Mouse (Mus musculus): ENCODE measurements at regions not wholly inside any gene's neighbourhood (a gene's known extent, or its start where the extent isn't known, plus 50 kb on each side); places are given as distances from the start of the nearest gene placed in this dataset.

DNA sequence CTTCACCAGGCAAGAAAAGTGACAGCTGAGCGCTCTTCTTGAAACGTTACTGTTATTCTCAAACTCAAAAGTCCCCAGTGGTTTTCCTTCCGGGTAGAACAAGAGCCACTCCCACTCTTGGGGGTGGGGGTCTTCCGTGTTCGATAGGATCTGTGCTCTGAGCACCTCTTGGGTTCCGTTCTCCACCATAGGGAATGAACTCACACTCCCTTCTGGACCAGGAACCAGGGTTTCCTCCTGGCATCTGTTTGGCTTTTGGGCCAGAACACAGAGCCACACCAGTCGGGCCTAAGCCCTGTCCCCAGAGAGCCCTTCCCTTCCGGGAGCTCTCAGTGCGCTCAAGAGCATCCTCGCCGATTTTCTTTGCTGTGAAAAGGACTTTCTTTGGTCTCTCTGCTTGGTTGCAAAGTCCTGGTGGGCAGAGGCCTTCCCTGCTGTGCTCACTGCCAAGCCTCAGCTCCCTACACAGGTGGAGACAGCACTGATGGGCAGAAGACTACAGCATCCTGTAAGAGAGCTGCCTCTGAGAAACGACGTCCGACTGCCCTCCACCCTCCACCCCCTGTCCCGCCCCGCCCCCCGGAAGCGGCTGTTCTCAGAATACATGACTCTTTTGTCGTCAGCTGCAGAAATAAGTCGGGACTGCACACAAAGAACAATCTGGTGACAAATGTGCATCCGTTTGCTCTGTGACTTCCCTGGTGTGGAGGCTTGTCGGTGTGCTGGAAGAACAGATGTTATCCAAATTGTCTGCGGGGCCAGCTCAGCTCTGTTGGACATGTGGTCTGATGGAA, 90.9 kb upstream of the Lef1 start:
- H3K9me3 ChIP-seq (ENCODE audit: control insufficient read depth, low read length): no peaks in the 10 kb centered on the region
- no peaks in the 10 kb centered on the region for H3K27me3 ChIP-seq (replicated peaks; ENCODE audit: control insufficient read depth, insufficient read depth, low read length)
- DNase-seq (ENCODE audit: low spot score): peak; percentile 72
- H3K36me3 ChIP-seq (ENCODE audit: control insufficient read depth, insufficient read depth, low read length): no peaks in the 10 kb centered on the region
- H3K4me3 ChIP-seq (ENCODE audit: low read depth, low read length): peak overlapping the region; percentile 24
- peak overlapping the region; percentile 54 for H3K4me2 ChIP-seq (ENCODE audit: low read depth, low read length)
- peak overlapping the region; percentile 49 for H3K9ac ChIP-seq (ENCODE audit: low read depth, low read length)
- 15% methylated on average over 23 of the region's 23 CpGs for WGBS
- peaks cover 11% of the 10 kb centered on the region for H3K4me1 ChIP-seq (ENCODE audit: control insufficient read depth, insufficient read depth, low read length)
- ATAC-seq (ENCODE audit: low read depth): peak; percentile 73; the same call in 1 of the 2 replicates
- peak overlapping the region; percentile 58 for H3K27ac ChIP-seq (replicated peaks; ENCODE audit: low read depth, low read length)

DNA sequence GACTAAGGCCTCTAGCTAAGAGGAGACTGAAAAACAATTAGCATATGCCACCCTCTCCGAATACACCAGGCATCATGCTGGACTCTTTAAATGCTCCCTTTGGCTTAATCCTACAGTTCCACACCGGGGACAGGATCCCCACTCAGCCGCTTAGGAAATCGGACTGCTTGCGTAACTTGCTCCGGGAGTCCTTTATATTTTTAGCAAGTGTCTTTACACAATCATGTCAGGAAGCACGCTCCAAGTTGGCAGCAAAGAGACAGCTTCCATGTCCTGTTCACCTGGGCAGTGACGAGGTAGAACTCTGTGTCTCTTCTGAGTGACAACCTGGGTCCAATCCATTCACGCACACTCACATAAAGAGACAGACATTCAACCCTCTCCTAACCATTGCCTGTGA, 92.4 kb upstream of the Lef1 start:
- ATAC-seq (ENCODE audit: low read depth) (no peak), DNase-seq (ENCODE audit: low spot score) (no peak)
- Histone ChIP-seq H3K4me3 (ENCODE audit: low read depth, low read length) (no peak overlapping the region), H3K9ac (ENCODE audit: low read depth, low read length) (no peak overlapping the region), H3K36me3 (ENCODE audit: control insufficient read depth, insufficient read depth, low read length) (no peaks in the 10 kb centered on the region), H3K9me3 (ENCODE audit: control insufficient read depth, low read length) (no peaks in the 10 kb centered on the region), H3K4me1 (ENCODE audit: control insufficient read depth, insufficient read depth, low read length) (peaks cover 11% of the 10 kb centered on the region), H3K4me2 (ENCODE audit: low read depth, low read length) (no peak overlapping the region), H3K27ac (replicated peaks; ENCODE audit: low read depth, low read length) (no peak overlapping the region), H3K27me3 (replicated peaks; ENCODE audit: control insufficient read depth, insufficient read depth, low read length) (no peaks in the 10 kb centered on the region)
- 82% methylated on average over 9 of the region's 9 CpGs for WGBS

DNA sequence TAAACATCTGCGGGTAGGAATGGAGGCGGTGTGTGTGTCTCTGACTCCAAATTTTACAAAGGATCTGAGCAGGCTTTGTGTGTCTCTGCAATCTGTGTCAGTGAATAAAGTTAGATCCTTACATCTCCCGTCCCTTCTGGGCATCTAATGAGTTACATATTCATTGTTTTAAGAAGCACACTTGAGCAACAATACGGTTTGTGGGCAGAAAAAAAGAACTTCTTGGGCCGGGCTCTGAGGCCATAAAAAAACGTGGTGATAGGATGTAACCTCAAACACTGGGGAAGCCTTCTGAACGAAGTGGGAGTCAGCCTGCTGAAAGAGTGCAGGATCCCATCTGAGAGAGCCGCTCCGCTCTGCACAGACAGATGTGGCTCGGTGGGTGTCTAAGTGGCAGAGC, 94.2 kb upstream of the Lef1 start:
- DNase-seq (ENCODE audit: low spot score) (no peak), ATAC-seq (ENCODE audit: low read depth) (no peak)
- H3K9me3 ChIP-seq (ENCODE audit: control insufficient read depth, low read length): no peaks in the 10 kb centered on the region
- H3K4me2 ChIP-seq (ENCODE audit: low read depth, low read length): no peak overlapping the region
- H3K27me3 ChIP-seq (replicated peaks; ENCODE audit: control insufficient read depth, insufficient read depth, low read length): no peaks in the 10 kb centered on the region
- no peak overlapping the region for H3K9ac ChIP-seq (ENCODE audit: low read depth, low read length)
- no peaks in the 10 kb centered on the region for H3K36me3 ChIP-seq (ENCODE audit: control insufficient read depth, insufficient read depth, low read length)
- 42% methylated on average over 10 of the region's 10 CpGs for WGBS
- H3K27ac ChIP-seq (replicated peaks; ENCODE audit: low read depth, low read length): no peak overlapping the region
- peaks cover 11% of the 10 kb centered on the region for H3K4me1 ChIP-seq (ENCODE audit: control insufficient read depth, insufficient read depth, low read length)
- H3K4me3 ChIP-seq (ENCODE audit: low read depth, low read length): no peak overlapping the region

DNA sequence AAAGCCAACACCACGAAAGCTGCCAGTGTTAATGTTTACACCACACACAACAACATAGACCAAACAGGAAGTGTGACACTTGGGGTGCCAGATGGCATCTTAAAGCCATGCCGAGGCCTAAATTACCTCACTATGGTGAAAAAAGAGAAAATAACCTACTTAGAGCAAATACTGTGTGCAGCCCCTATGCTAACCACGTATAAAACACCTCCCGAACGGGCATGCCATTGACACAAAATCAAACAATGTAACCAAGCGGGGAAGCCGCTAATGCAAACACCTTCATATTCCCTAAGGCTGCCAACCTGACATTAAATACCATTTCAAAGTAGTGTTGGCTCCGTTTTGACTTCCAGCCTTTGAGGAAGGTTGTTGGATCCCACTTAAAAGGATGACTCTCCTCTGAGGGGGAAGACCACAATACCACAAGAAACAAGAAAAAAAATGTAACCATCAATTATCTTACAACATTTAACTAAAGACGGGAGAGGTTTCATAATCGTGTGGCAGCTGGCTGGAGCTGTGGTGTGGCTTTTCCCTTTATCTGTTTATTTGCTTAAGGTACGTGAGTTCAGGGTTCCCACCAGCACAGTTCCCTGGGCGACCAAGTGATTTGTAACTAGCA, 96.1 kb upstream of the Lef1 start:
- Histone ChIP-seq H3K27me3 (replicated peaks; ENCODE audit: control insufficient read depth, insufficient read depth, low read length) (no peaks in the 10 kb centered on the region), H3K9me3 (ENCODE audit: control insufficient read depth, low read length) (no peaks in the 10 kb centered on the region), H3K27ac (replicated peaks; ENCODE audit: low read depth, low read length) (no peak overlapping the region), H3K4me1 (ENCODE audit: control insufficient read depth, insufficient read depth, low read length) (peaks cover 7% of the 10 kb centered on the region), H3K9ac (ENCODE audit: low read depth, low read length) (no peak overlapping the region), H3K36me3 (ENCODE audit: control insufficient read depth, insufficient read depth, low read length) (no peaks in the 10 kb centered on the region), H3K4me3 (ENCODE audit: low read depth, low read length) (no peak overlapping the region), H3K4me2 (ENCODE audit: low read depth, low read length) (no peak overlapping the region)
- 50% methylated on average over 12 of the region's 12 CpGs for WGBS
- peak; percentile 51 for DNase-seq (ENCODE audit: low spot score)
- ATAC-seq (ENCODE audit: low read depth): peak; percentile 46; the same call in 1 of the 2 replicates

DNA sequence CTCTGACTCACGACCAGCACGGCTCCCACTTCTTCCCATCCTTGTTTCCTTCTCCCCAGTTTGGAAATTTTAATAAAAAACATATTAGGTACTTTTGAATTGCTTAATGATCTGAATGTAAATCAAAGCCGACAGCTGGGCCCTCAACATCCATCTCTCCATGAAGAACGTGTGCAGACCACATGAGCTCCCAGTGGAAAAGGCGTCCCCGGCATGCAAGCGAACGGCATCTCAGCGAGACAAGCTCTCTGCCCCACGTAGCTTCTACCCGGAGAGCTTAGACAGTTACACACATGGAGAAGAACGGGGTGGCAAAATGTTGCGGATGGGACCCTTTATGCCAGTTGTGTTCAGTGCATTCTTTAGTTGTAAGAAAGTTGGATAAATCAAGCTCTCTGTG, 109.6 kb upstream of the Lef1 start:
- H3K9me3 ChIP-seq (ENCODE audit: control insufficient read depth, low read length): no peaks in the 10 kb centered on the region
- DNase-seq (ENCODE audit: low spot score) (no peak), ATAC-seq (ENCODE audit: low read depth) (no peak)
- no peak overlapping the region for H3K4me3 ChIP-seq (ENCODE audit: low read depth, low read length)
- no peaks in the 10 kb centered on the region for H3K27me3 ChIP-seq (replicated peaks; ENCODE audit: control insufficient read depth, insufficient read depth, low read length)
- H3K27ac ChIP-seq (replicated peaks; ENCODE audit: low read depth, low read length): no peak overlapping the region
- 63% methylated on average over 13 of the region's 13 CpGs for WGBS
- H3K4me2 ChIP-seq (ENCODE audit: low read depth, low read length): no peak overlapping the region; the same call in 1 of the 2 replicates
- no peaks in the 10 kb centered on the region for H3K36me3 ChIP-seq (ENCODE audit: control insufficient read depth, insufficient read depth, low read length)
- peaks cover 10% of the 10 kb centered on the region; the same call in 1 of the 2 replicates for H3K4me1 ChIP-seq (ENCODE audit: control insufficient read depth, insufficient read depth, low read length)
- no peak overlapping the region for H3K9ac ChIP-seq (ENCODE audit: low read depth, low read length)

DNA sequence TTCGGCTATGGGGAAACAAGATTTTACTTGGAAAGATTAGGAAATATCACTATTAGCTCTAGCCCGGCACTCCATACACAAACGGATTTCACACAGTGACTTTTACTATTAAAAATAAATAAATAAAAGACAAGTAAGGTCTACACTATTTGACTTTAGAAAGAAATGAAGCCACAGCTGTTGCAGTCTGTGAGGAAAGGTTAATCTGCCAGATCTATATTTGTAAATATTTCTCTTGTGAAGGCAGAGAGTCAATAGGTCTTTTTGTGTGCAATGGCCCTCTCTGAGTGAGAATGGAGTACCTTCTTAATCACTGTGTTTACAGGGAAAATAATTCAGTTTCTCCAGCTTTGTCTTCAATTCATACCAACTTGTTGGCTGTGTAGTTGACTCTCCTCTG, 110.0 kb upstream of the Lef1 start:
- ATAC-seq (ENCODE audit: low read depth): no peak
- WGBS: 73% methylated on average over 3 of the region's 3 CpGs
- H3K4me2 ChIP-seq (ENCODE audit: low read depth, low read length): no peak overlapping the region

DNA sequence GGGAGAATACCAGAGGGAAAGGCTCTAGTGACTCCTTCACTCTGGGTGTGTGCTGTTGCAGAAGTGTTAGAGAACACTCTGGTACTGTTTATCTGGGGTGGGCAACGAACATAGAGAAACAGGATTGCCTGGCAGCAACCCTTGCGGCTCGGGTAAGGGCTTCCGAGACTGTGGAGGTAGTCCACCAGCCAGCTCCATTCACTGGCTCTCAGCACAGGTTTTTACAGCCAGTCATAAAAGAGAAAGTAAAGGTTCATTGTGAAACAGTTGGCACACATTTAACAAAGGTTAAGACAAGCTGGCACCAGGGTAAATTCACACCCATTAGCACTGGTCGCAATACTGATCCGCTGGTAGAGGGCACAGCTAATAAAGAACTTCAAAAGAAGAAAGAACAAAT, 110.5 kb upstream of the Lef1 start:
- no peaks in the 10 kb centered on the region for H3K9me3 ChIP-seq (ENCODE audit: control insufficient read depth, low read length)
- ATAC-seq (ENCODE audit: low read depth) (no peak), DNase-seq (ENCODE audit: low spot score) (no peak)
- H3K4me2 ChIP-seq (ENCODE audit: low read depth, low read length): no peak overlapping the region
- no peaks in the 10 kb centered on the region for H3K27me3 ChIP-seq (replicated peaks; ENCODE audit: control insufficient read depth, insufficient read depth, low read length)
- 88% methylated on average over 6 of the region's 6 CpGs for WGBS
- H3K4me1 ChIP-seq (ENCODE audit: control insufficient read depth, insufficient read depth, low read length): peaks cover 10% of the 10 kb centered on the region; the same call in 1 of the 2 replicates
- H3K4me3 ChIP-seq (ENCODE audit: low read depth, low read length): no peak overlapping the region
- no peak overlapping the region for H3K9ac ChIP-seq (ENCODE audit: low read depth, low read length)
- no peak overlapping the region for H3K27ac ChIP-seq (replicated peaks; ENCODE audit: low read depth, low read length)
- H3K36me3 ChIP-seq (ENCODE audit: control insufficient read depth, insufficient read depth, low read length): no peaks in the 10 kb centered on the region

More for the DNA sequence above, 110.0 kb upstream of the Lef1 start:
- Histone ChIP-seq H3K9me3 (ENCODE audit: control insufficient read depth, low read length) (no peaks in the 10 kb centered on the region), H3K27me3 (replicated peaks; ENCODE audit: control insufficient read depth, insufficient read depth, low read length) (no peaks in the 10 kb centered on the region), H3K4me1 (ENCODE audit: control insufficient read depth, insufficient read depth, low read length) (peaks cover 10% of the 10 kb centered on the region; the same call in 1 of the 2 replicates), H3K27ac (replicated peaks; ENCODE audit: low read depth, low read length) (no peak overlapping the region; the same call in 1 of the 2 replicates), H3K36me3 (ENCODE audit: control insufficient read depth, insufficient read depth, low read length) (no peaks in the 10 kb centered on the region), H3K9ac (ENCODE audit: low read depth, low read length) (no peak overlapping the region), H3K4me3 (ENCODE audit: low read depth, low read length) (no peak overlapping the region)
- DNase-seq (ENCODE audit: low spot score): no peak

DNA sequence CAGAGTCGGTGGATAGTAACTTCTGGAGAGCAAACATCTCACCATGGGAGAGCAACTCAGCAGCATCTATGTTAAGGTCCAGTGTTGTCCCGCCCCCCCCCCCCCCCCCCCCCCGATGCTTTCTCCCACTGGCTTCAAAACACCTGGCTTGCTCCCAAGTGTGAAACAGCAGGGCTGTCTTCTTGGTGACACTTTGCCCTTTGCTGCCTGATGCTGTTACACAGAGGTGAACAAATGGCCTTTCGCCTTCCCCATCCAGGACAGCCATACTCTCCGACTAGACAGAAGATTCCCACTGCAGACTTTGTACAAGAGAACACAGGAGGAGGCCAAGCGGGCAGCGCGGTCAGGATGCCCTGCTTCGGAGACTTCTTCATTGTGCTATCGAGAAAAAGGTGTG, 111.8 kb upstream of the Lef1 start:
- no peaks in the 10 kb centered on the region for H3K36me3 ChIP-seq (ENCODE audit: control insufficient read depth, insufficient read depth, low read length)
- H3K4me2 ChIP-seq (ENCODE audit: low read depth, low read length): no peak overlapping the region
- WGBS: 72% methylated on average over 9 of the region's 10 CpGs
- no peak overlapping the region for H3K4me3 ChIP-seq (ENCODE audit: low read depth, low read length)
- no peak overlapping the region for H3K27ac ChIP-seq (replicated peaks; ENCODE audit: low read depth, low read length)
- H3K4me1 ChIP-seq (ENCODE audit: control insufficient read depth, insufficient read depth, low read length): peaks cover 10% of the 10 kb centered on the region; the same call in 1 of the 2 replicates
- no peak for ATAC-seq (ENCODE audit: low read depth)
- DNase-seq (ENCODE audit: low spot score): no peak
- H3K27me3 ChIP-seq (replicated peaks; ENCODE audit: control insufficient read depth, insufficient read depth, low read length): no peaks in the 10 kb centered on the region
- H3K9me3 ChIP-seq (ENCODE audit: control insufficient read depth, low read length): no peaks in the 10 kb centered on the region
- H3K9ac ChIP-seq (ENCODE audit: low read depth, low read length): no peak overlapping the region
